ENCODE assay signal across 22 mouse cellular contexts in the genomic region with DNA sequence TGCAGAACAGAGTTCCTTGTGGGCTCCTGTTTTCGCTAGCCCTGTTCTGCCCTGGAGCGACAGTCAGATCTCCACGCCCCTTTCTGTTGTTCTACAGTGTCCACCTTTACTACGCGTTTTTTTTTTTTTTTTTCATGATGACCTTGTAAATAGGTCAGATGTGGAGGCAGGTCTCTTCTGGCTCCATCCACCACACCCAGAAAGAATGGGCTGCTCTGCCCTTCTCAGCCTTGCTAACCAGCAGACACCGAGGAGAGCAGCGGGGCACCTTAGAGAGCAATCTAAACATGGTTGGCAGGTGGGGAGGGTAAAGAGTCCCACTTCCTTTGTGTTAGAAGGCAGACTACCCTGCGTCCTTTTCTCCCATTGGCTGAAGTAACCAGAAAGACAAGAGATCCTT. TPM values are rescaled to one million over a fixed set of nuclear protein-coding genes. Genes with fewer than 3 reads are reported as not detected.
"Had no signal": no experiment of that assay in that cellular context is flagged by ENCODE, and none has a peak within 500 bp of the region (broad histone marks: within the 10 kb centered on the region; RNA-seq: fewer than 3 reads in every experiment).

No protein-coding gene starts in this region.

- H3K27ac ChIP-seq: heart, adult 2 months; heart, embryonic 13.5 days; heart, embryonic 15.5 days; hindbrain, embryonic 12.5 days; hindbrain, embryonic 14.5 days; intestine, embryonic 15.5 days; kidney, postnatal 0 days; limb, embryonic 13.5 days; limb, embryonic 15.5 days; liver, embryonic 12.5 days; liver, embryonic 14.5 days had no signal

- H3K36me3 ChIP-seq: heart, embryonic 15.5 days; intestine, embryonic 15.5 days had no signal

- H3K9ac ChIP-seq: heart, embryonic 13.5 days; heart, embryonic 15.5 days; hindbrain, embryonic 12.5 days; hindbrain, embryonic 14.5 days; intestine, embryonic 15.5 days; limb, embryonic 13.5 days; limb, embryonic 15.5 days; liver, embryonic 12.5 days; liver, embryonic 14.5 days had no signal

- H3K4me3 ChIP-seq: heart, adult 2 months; heart, embryonic 13.5 days; heart, embryonic 15.5 days; hindbrain, embryonic 12.5 days; intestine, embryonic 15.5 days; limb, embryonic 13.5 days; limb, embryonic 15.5 days; liver, embryonic 12.5 days had no signal

- H3K4me1 ChIP-seq: heart, embryonic 15.5 days; limb, embryonic 15.5 days had no signal

- DNase-seq: gastrocnemius, postnatal 25 days; heart, adult 2 months; heart, postnatal 36 days; kidney, adult 18-20 months; kidney, adult 8-10 months; layer of hippocampus, adult 9-11 months; layer of hippocampus, postnatal 36 days; lung, adult 18-20 months had no signal

- H3K9me3 ChIP-seq: heart, embryonic 13.5 days; heart, embryonic 15.5 days; hindbrain, embryonic 12.5 days; intestine, embryonic 15.5 days; limb, embryonic 13.5 days; limb, embryonic 15.5 days; liver, embryonic 12.5 days had no signal

RNA-seq across cellular contexts. Expression of a gene that starts 42.8 kb away (rescaled TPM):
- total RNA-seq: gastrocnemius, postnatal 25 days; granulocyte monocyte progenitor cell, adult 5-6 weeks; heart, adult 2 months; heart, postnatal 14 days; heart, postnatal 36 days; hematopoietic stem cell, adult 5-6 weeks; liver, adult 2 months had no signal
